Mouse (Mus musculus): Measurements from ENCODE around the gene Slc25a16.

Slc25a16 gene

GRCm38 (mm10) chr10:62919925-62920765 lies at the start of gene Slc25a16:
Slc25a16 (plus strand) TSS chr10:62920633.
- DNase-seq: peak; percentile 91 to 94

- peak in 1 of 2 experiments; percentile 21 for DNase-seq
These were observed 45.6 kb upstream of the Slc25a16 start for GRCm38 (mm10) chr10:62874828-62875227.

- DNase-seq: no peak
These were observed 44.9 kb upstream of the Slc25a16 start for GRCm38 (mm10) chr10:62875565-62875964.

GRCm38 (mm10) chr10:62878056-62878455 lies 42.4 kb upstream of the Slc25a16 start:
- DNase-seq: peak in 1 of 2 experiments; percentile 18

- peak in 1 of 2 experiments; percentile 28 for DNase-seq
These were observed 39.2 kb upstream of the Slc25a16 start for GRCm38 (mm10) chr10:62881211-62881610.

GRCm38 (mm10) chr10:62883933-62884372 lies 36.5 kb upstream of the Slc25a16 start:
- DNase-seq: peak in 1 of 2 experiments; percentile 26

GRCm38 (mm10) chr10:62884517-62884916 lies 35.9 kb upstream of the Slc25a16 start:
- peak in 1 of 2 experiments; percentile 19 for DNase-seq

GRCm38 (mm10) chr10:62885460-62885859 lies 35.0 kb upstream of the Slc25a16 start:
- DNase-seq: no peak

- peak in 1 of 2 experiments; percentile 39 for DNase-seq
These were observed 34.2 kb upstream of the Slc25a16 start for GRCm38 (mm10) chr10:62885969-62886798.

GRCm38 (mm10) chr10:62886799-62887591 lies 33.4 kb upstream of the Slc25a16 start:
- DNase-seq: peak; percentile 72 to 85

GRCm38 (mm10) chr10:62891025-62891424 lies 29.4 kb upstream of the Slc25a16 start:
- no peak for DNase-seq

- no peak for DNase-seq
These were observed 27.7 kb upstream of the Slc25a16 start for GRCm38 (mm10) chr10:62892549-62893232.

- no peak for DNase-seq
These were observed 27.0 kb upstream of the Slc25a16 start for GRCm38 (mm10) chr10:62893356-62893884.

GRCm38 (mm10) chr10:62894447-62894846 lies 26.0 kb upstream of the Slc25a16 start:
- DNase-seq: no peak

- DNase-seq: no peak
These were observed 25.0 kb upstream of the Slc25a16 start for GRCm38 (mm10) chr10:62895386-62895785.

GRCm38 (mm10) chr10:62896035-62896434 lies 24.4 kb upstream of the Slc25a16 start:
- no peak for DNase-seq

- DNase-seq: peak in 1 of 2 experiments; percentile 19
These were observed 23.7 kb upstream of the Slc25a16 start for GRCm38 (mm10) chr10:62896774-62897173.

GRCm38 (mm10) chr10:62897437-62897836 lies 23.0 kb upstream of the Slc25a16 start:
- DNase-seq: no peak

GRCm38 (mm10) chr10:62898061-62898460 lies 22.4 kb upstream of the Slc25a16 start:
- DNase-seq: no peak

GRCm38 (mm10) chr10:62900144-62900543 lies 20.3 kb upstream of the Slc25a16 start:
- no peak for DNase-seq

- no peak for DNase-seq
These were observed 18.6 kb upstream of the Slc25a16 start for GRCm38 (mm10) chr10:62901826-62902225.

GRCm38 (mm10) chr10:62902829-62903228 lies 17.6 kb upstream of the Slc25a16 start:
- no peak for DNase-seq
